Mouse (Mus musculus): ENCODE results near the gene Efr3b.

Efr3b gene

GRCm38 (mm10) chr12:4038061-4039041 lies at the start of gene Efr3b:
TSS of gene Efr3b (minus strand) at chr12:4038915.
- DNase-seq (ENCODE audit: low read depth), result peak; percentile 75

GRCm38 (mm10) chr12:4083441-4083840 lies 44.7 kb upstream of the Efr3b start:
- DNase-seq (ENCODE audit: low read depth), result no peak

- peak; percentile 99 for DNase-seq (ENCODE audit: low read depth)
Measured at GRCm38 (mm10) chr12:4082132-4083001, 43.7 kb upstream of the Efr3b start, which contains the start of gene Dnajc27. TSS of gene Dnajc27 (plus strand) at chr12:4082583.

- DNase-seq (ENCODE audit: low read depth), result peak; percentile 90
Measured at GRCm38 (mm10) chr12:4080311-4080710, 41.6 kb upstream of the Efr3b start.

GRCm38 (mm10) chr12:4078069-4078468 lies 39.4 kb upstream of the Efr3b start:
- DNase-seq (ENCODE audit: low read depth), result no peak

- no peak for DNase-seq (ENCODE audit: low read depth)
Measured at GRCm38 (mm10) chr12:4076383-4076782, 37.7 kb upstream of the Efr3b start.

GRCm38 (mm10) chr12:4075407-4075806 lies 36.7 kb upstream of the Efr3b start:
- no peak for DNase-seq (ENCODE audit: low read depth)

GRCm38 (mm10) chr12:4071671-4072070 lies 33.0 kb upstream of the Efr3b start:
- no peak for DNase-seq (ENCODE audit: low read depth)

GRCm38 (mm10) chr12:4068551-4068950 lies 29.8 kb upstream of the Efr3b start:
- no peak for DNase-seq (ENCODE audit: low read depth)

GRCm38 (mm10) chr12:4066681-4067459 lies 28.2 kb upstream of the Efr3b start:
- DNase-seq (ENCODE audit: low read depth), result no peak

GRCm38 (mm10) chr12:4065944-4066343 lies 27.2 kb upstream of the Efr3b start:
- no peak for DNase-seq (ENCODE audit: low read depth)

- DNase-seq (ENCODE audit: low read depth), result peak; percentile 66
Measured at GRCm38 (mm10) chr12:4065498-4065897, 26.8 kb upstream of the Efr3b start.

GRCm38 (mm10) chr12:4059683-4060082 lies 21.0 kb upstream of the Efr3b start:
- no peak for DNase-seq (ENCODE audit: low read depth)

GRCm38 (mm10) chr12:4058321-4058720 lies 19.6 kb upstream of the Efr3b start:
- no peak for DNase-seq (ENCODE audit: low read depth)

- no peak for DNase-seq (ENCODE audit: low read depth)
Measured at GRCm38 (mm10) chr12:4054845-4055244, 16.1 kb upstream of the Efr3b start.

- no peak for DNase-seq (ENCODE audit: low read depth)
Measured at GRCm38 (mm10) chr12:4053643-4054042, 14.9 kb upstream of the Efr3b start.

- no peak for DNase-seq (ENCODE audit: low read depth)
Measured at GRCm38 (mm10) chr12:4050861-4051425, 12.2 kb upstream of the Efr3b start.

- no peak for DNase-seq (ENCODE audit: low read depth)
Measured at GRCm38 (mm10) chr12:4048031-4048430, 9.3 kb upstream of the Efr3b start.

GRCm38 (mm10) chr12:4045992-4046391 lies 7.3 kb upstream of the Efr3b start:
- no peak for DNase-seq (ENCODE audit: low read depth)

GRCm38 (mm10) chr12:4042411-4042810 lies 3.7 kb upstream of the Efr3b start:
- DNase-seq (ENCODE audit: low read depth), result no peak

- DNase-seq (ENCODE audit: low read depth), result peak; percentile 21
Measured at GRCm38 (mm10) chr12:4039046-4039445, 331 bp upstream of the Efr3b start.

Data from induced T-regulatory cell, adult 2 months (primary cell).